Mouse (Mus musculus) left cerebral cortex, postnatal 4 days (tissue): Measurements from ENCODE around the gene Ppm1h. TPM values are rescaled to one million over a fixed set of nuclear protein-coding genes. Genes with fewer than 3 reads are reported as not detected.
A peak's percentile ranks its signal among the peaks of the same experiment; 100 is the strongest.

Experiments
- DNase-seq: peaks from one replicate; pipeline ENCODE4 v3.0.0-alpha.2; 2022
- intact Hi-C: fragments of 180-260 bp; cut with DNase I; formaldehyde crosslinking; loops from one replicate; pipeline ENCODE4 v1.15.1; 2025
- microRNA-seq: library from miRNA; unstranded; fragments of <30 nt; microRNA quantifications from one replicate; pipeline ENCODE4 v1.2.0, GENCODE M21; 2022
- total RNA-seq, 2 experiments: library from RNA; stranded (reverse); gene quantifications; 2 replicates each; pipeline ENCODE4 v1.2.3; 2021

Ppm1h gene
- total RNA-seq, 2 experiments from 2014 or later: 63.3 to 68.3 TPM

GRCm38 (mm10) chr10:122985515-122986319 lies 307.2 kb downstream of the Ppm1h start:
- DNase-seq: peak; percentile 91
- intact Hi-C loops: loop anchor here (5.0 to 10.0 kb wide), 3 partner anchors 71 to 178 kb away; no protein-coding TSS in a partner anchor

DNA sequence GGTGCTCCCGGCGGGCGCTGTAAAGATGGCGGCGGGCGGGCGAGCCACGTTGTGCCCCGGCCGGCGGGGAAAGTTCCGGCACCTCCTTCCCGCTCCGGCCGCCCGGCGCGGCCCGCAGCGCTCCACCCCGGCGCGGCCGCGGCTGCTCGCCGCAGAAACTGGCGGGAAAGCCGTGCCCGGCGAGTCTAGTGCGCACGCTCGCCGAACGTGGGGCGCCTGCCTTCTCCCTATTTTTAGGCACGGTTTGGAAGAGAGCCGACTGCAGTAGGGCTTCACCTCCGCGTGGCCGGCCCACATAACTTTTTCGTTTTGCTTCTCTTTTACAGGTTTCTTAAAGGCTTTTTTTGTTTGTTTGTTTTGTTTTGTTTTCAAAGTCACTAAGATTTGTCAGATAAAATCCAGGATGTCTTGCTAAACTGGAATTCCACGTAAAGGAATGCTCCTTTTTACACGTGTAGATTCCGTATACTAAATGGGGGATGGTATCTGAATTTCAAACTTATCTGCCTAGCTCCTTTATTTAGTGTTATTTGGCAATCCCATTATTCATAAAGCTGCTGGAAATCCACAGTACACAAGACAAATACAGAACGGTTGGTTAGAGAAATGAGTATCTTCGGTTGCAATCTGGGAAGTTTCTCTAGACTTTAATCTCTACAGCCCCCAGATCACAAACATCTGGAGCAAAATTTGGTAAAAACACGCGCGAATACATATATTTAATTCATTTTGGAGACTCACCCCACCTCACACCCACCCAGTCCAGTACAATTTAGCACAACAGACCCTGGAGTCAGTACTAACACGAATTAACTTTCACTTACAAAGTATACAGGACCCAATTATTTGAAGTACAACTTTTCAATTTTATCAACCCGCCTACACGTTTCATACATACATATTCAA lies 308.0 kb downstream of the Ppm1h start:
- intact Hi-C loops: loop anchor here (5.0 to 10.0 kb wide), 3 partner anchors 72 to 179 kb away; no protein-coding TSS in a partner anchor
- DNase-seq: peak; percentile 70

DNA sequence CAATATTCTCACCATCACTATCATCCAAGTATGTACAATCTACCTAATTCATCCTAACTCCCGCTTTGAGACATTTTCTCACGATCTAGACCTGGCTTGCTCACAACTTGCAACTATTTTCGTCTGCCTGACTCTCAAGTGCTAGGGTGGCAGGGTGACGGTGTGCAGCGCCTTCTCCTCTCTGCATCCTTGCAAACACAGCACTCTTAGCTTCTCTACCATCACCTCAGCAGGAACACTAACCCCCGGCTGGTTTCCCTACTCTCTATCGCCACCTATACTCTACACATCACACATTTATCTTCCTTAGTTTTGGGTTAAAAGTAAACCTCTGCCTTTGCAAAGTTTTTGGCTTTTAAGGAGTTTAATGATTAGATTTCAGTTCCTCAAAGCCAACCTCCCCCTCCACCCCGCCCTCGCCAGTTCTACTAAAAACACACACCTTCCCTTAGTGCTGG lies 309.1 kb downstream of the Ppm1h start:
- intact Hi-C loops: loop anchor here (5.0 to 10.0 kb wide), 3 partner anchors 73 to 180 kb away; no protein-coding TSS in a partner anchor
- DNase-seq: peak; percentile 31

GRCm38 (mm10) chr10:122988372-122988771 lies 309.8 kb downstream of the Ppm1h start:
- DNase-seq: no peak
- intact Hi-C loops: loop anchor here (5.0 to 10.0 kb wide), 3 partner anchors 74 to 181 kb away; no protein-coding TSS in a partner anchor

DNA sequence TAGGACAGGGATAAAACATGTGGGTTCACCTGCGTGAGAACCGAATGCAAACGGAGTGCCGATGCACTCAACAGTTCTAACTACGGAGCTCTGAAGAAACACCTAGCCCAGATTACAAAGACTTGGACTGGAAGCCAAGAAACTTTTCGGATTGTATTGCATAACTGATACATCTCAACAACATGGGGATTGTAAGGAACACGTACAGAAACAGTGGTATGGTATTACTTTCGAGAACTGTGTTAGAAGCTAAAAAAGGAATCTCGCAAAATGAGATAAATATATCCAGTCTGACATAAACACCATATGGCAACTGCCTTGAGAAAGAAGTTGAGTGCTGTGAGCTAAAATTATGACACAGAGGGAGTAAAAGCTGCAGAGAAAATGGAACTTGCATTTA lies 311.4 kb downstream of the Ppm1h start:
- intact Hi-C loops: loop anchor here (5.0 to 10.0 kb wide), 3 partner anchors 75 to 183 kb away; no protein-coding TSS in a partner anchor
- DNase-seq: no peak

DNA sequence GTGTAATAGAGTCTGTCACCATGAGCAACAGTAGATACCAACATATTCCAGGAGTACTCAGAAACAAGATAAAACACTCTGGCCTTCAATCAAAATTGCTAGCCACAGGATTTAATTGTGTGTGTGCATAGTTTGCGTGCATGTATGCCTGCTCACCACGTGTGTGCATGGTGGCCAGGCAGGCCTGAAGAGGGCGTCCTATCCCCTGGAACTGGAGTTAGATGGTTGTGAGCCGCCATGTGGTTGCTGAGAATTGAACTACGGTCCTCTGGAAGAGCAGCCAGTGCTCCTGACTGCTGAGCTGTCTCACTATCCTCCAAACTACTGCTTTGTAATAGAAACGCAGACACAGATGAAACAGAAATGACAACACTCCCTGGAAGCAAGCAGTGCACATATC lies 312.0 kb downstream of the Ppm1h start:
- no peak for DNase-seq
- intact Hi-C loops: no loop called here

GRCm38 (mm10) chr10:122991053-122991452 lies 312.5 kb downstream of the Ppm1h start:
- DNase-seq: no peak
- intact Hi-C loops: no loop called here

DNA sequence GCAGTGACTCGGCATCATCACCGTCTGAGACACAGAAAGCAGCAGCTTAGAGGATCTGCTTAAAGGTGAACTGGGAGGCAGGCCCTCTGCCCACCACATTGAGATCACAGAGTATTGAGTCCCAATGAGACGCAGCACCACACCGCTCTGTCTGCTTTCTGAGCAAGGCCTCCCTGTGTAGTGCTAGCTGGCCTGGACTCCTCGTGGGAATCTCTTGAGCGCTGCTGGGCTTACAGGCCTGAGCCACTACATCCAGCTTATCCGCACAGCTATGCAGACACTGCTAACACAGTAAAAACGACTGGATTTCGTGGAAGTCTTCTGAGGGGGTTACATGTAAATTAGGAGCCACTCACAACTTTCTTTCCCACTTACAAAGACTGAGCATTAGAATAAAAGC lies 313.1 kb downstream of the Ppm1h start:
- intact Hi-C loops: no loop called here
- DNase-seq: no peak

DNA sequence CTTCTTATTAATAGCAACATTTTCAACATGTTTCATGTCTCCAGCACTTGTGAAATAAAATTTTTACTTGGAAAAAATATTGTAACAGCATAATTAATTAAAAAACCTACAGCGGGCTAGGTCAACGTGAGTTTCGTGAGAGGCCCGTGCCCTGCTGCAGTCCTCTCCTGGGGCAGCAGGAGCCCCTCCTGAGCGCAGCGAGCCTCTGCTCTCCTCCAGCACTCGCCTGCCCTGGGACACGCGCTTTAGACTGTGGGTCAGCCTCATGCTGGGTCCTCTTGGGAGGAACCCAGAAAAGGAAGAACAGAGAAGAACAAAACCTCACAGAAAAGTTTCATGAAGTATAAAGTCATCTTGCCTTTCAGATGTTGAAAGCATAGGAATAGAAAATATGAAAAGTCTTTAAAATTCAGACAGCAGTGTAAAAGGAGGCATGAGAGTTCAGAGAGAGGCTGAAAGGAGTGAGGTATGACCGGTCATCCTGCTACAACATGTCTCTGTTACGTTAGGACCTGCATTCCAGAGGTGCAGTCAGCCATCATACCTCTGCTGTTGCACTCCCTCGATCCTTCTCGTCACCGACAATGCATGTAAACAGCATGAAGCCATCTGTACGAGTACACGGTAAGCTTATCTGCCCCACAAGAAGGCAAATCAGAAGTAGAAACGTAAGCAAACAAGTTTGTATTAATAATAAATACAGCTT lies 316.0 kb downstream of the Ppm1h start:
- DNase-seq: no peak
- intact Hi-C loops: no loop called here

Small RNAs within 50 kb of the gene (microRNA-seq; reads per million reads assigned to microRNA genes)
- gene Mir6412 (not detected), gene Mir8104 (not detected), gene Mirlet7i (104,155 reads per million, percentile 100 among the genes with 10 or more reads in this experiment)

Other genes with a start within 250 kb of the Ppm1h start
- 1 to 10 TPM; 4.6 to 4.8 TPM for gene Avpr1a, start 230.3 kb upstream of the Ppm1h start, total RNA-seq